Mouse (Mus musculus) neural tube, embryonic 15.5 days (tissue): Measurements from ENCODE around the gene Ston1. TPM values are rescaled to one million over a fixed set of nuclear protein-coding genes. Genes with fewer than 3 reads are reported as not detected.

ENCODE experiments used
- ATAC-seq: fragments of 200-750 bp; cut with Nextera tagmentation; 2 replicates; pipeline ENCODE4 v1.8.0; 2017; ENCODE audit warnings: mild to moderate bottlenecking, moderate TSS enrichment, moderate library complexity; ENCODE audit not compliant: low FRiP score
- H3K27ac ChIP-seq: fragments of 300-500 bp; sonication (generic); replicated peaks from 2 replicates; pipeline ENCODE4 v1.5.1; 2015; ENCODE audit warnings: mild to moderate bottlenecking, inconsistent platforms
- H3K27me3 ChIP-seq: fragments of 300-500 bp; sonication (generic); replicated peaks from 2 replicates; pipeline ENCODE4 v1.6.1; 2015; ENCODE audit warnings: inconsistent platforms
- H3K36me3 ChIP-seq: fragments of 300-500 bp; sonication (generic); 2 replicates; pipeline ENCODE4 v1.6.1; 2015; ENCODE audit warnings: inconsistent platforms
- H3K4me1 ChIP-seq: fragments of 300-500 bp; sonication (generic); 2 replicates; pipeline ENCODE4 v1.6.1; 2015; ENCODE audit warnings: inconsistent platforms
- H3K4me2 ChIP-seq: fragments of 300-500 bp; sonication (generic); 2 replicates; pipeline ENCODE4 v1.6.1; 2015; ENCODE audit warnings: inconsistent platforms, mild to moderate bottlenecking, moderate library complexity
- H3K4me3 ChIP-seq: fragments of 300-500 bp; sonication (generic); replicated peaks from 2 replicates; pipeline ENCODE4 v1.5.1; 2015; ENCODE audit warnings: mild to moderate bottlenecking, inconsistent platforms
- H3K9ac ChIP-seq: fragments of 300-500 bp; sonication (generic); replicated peaks from 2 replicates; pipeline ENCODE4 v1.6.1; 2015; ENCODE audit warnings: mild to moderate bottlenecking, inconsistent platforms
- H3K9me3 ChIP-seq: fragments of 300-500 bp; sonication (generic); replicated peaks from 2 replicates; pipeline ENCODE4 v1.6.1; 2016; ENCODE audit warnings: inconsistent platforms
- WGBS: fragments of 180-500 bp; shearing (Covaris S2); methylation state at CpG from one replicate; pipeline ENCODE4 v1.1.7; 2015; ENCODE audit warnings: mixed read lengths; 5-methylcytosine and 5-hydroxymethylcytosine counted together
- polyA plus RNA-seq: library from polyadenylated mRNA; unstranded; fragments of >200 nt; fragmentation: Nextera tagmentation; extraction: Ambion mirVana; gene quantifications from 2 replicates; pipeline ENCODE4 v1.2.1, GENCODE M21; 2015

Gene Ston1
- 1.0 and 2.6 TPM in 2 replicates for polyA plus RNA-seq

DNA sequence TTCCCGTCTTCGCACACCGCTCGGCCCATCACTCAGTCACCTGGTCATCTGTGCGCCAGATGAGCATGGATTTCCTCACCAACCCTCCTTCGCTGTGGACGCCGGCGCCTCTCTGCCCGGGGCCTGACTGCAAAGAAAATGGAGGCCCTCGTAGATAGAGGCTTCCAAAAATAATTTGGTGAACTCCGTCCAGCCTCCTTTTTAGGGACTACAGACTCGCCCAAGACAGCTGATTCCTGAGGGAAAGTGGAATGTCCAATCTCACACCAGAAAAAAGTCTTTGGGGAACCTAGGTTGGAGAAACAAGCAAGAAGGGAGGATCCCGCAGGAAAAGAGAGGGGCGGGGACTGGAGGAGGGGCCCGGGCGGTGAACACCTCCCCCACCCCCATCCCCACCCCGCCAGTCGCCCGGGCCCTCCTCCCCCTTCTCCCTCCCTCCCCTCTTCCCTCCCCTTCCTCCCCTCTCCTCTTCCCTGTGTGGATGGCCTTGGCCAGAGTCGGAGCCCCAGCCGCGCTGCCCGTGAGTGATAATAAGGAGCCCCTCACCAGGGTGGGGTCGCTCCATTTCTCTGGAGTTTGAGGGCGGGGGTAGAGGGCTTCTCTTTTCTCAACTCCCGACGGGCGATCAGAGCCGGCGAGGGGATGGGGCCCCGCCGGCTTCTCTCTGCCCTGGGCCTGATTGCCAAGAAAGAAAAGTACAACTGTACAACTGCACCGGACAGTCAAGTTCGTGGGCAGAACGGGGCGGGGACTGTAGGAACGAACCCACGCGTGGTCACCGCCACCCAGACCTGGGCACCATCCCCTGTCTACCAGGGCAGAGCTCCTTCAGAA, at the start of gene Ston1:
Gene Ston1, plus strand, starts transcription at position 463 of the 834 bp plus-strand sequence.
- Histone ChIP-seq H3K4me2 (peak within 1 kb of the TSS; percentile 88), H3K9me3 (no peaks in the 10 kb centered on the region), H3K4me3 (peak within 1 kb of the TSS; percentile 49), H3K36me3 (no peaks in the 10 kb centered on the region), H3K27me3 (no peaks in the 10 kb centered on the region), H3K27ac (peak within 1 kb of the TSS; percentile 77), H3K9ac (peak within 1 kb of the TSS; percentile 59), H3K4me1 (peaks cover 28% of the 10 kb centered on the region)
- ATAC-seq, result peak; percentile 86
- under 1% methylated on average over 41 of the region's 41 CpGs for WGBS

DNA sequence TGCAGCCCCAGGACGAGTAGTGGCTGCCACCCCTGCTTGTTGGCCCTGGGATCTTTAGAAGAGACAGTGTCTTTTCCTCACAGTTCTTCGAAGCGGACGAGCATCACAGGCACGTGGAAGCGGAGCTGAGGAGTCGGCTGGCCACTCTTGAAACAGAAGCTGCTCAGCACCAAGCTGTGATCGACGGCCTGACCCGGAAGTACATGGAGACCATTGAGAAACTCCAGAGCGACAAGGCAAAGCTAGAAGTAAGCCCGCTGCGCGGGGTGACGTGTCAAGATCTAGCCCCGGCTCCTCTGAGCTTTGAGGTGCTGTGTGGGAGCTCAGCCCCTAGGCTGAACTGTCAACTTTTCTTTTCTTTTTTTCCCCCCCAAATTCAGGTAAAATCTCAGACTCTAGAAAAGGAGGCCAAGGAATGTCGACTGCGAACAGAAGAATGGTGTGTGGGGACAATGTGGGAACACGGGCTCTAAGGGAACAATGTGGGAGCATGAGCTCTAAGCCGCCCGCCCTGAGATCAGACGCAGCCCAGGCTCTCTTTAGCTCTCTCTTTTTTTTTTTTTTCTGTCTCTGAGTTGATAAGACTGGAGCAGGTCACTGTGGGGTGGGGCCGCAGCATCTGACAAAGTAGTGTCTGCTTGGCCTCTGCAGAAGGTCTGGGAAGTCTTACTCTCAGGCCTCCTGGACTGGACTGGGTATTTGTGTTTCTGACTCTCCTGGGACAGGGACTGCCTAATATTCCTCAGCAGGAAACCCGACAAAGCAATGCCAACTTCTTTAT, 47.9 kb upstream of the Ston1 start:
- Histone ChIP-seq H3K36me3 (peaks cover 37% of the 10 kb centered on the region), H3K4me1 (peaks cover 20% of the 10 kb centered on the region), H3K27me3 (no peaks in the 10 kb centered on the region), H3K9me3 (no peaks in the 10 kb centered on the region), H3K9ac (no peak overlapping the region), H3K27ac (no peak overlapping the region), H3K4me2 (no peak overlapping the region), H3K4me3 (no peak overlapping the region)
- no peak for ATAC-seq
- WGBS, result 90% methylated on average over 24 of the region's 24 CpGs

DNA sequence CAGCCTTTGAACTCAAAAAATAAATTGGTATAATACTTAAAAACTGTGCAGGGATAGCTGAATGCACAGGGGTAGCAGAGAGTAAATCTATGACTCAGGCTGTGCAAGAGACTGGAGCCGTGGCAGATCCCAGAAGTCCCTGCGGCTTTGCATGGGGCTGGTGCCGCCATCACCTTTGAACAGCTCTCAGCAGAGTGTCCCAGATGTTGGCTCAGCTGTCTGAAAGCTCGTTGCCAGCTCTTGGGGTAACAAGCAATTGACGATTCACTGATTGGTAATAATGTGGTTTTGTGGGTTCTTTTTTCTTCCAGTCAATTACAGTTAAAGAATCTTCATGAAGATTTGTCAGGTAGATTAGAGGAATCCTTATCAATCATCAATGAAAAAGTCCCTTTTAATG, 47.1 kb upstream of the Ston1 start:
- no peaks in the 10 kb centered on the region for H3K27me3 ChIP-seq
- no peak overlapping the region for H3K4me2 ChIP-seq
- ATAC-seq, result no peak
- no peaks in the 10 kb centered on the region for H3K9me3 ChIP-seq
- peaks cover 41% of the 10 kb centered on the region for H3K36me3 ChIP-seq
- 57% methylated on average over 5 of the region's 5 CpGs for WGBS
- no peak overlapping the region for H3K4me3 ChIP-seq
- H3K27ac ChIP-seq, result no peak overlapping the region
- H3K4me1 ChIP-seq, result peaks cover 20% of the 10 kb centered on the region
- no peak overlapping the region for H3K9ac ChIP-seq

DNA sequence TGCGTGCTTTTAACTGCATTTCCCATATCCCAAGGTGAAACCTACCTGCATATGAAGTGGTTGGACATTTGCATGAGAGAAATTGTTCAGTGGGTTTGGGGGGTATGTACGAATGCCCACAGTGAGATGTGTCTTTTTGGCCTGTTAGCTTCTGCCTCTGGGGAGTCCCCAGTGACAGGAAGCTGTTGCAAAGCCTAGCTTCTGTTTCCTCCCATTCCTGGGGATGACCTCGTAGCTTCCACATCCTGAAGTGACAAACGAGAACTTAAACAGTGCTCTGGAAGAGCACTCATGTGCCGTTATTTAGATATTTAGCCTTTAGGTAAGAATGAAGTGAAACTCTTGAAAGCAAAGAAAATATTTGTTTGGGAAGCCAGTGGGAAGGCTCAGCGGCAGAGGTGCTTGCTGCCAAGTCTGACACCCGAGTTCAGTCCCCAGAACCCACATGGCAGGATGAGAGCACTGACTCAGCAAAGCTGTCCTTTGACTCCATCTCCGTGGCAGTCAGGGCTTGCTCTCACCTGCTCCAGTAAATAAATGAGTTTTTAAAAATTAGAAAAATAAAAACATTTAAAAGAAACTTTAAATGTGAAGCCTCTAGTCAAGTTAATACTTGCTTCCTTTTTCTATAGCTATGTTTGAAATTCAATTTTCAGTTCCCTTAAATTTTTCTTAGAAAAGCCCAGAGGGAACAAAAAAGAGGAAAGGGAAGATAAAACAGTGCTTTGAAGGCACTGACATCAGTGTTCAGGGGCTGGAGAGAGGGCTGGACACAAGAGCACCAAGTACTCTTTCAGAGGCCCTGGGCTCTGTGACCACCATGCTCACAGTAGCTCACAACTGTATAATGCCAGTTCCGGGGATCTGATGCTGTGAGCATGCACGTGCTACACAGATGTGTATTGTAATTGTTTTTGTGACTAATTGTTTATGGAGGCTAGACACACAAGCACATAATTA, 46.2 kb upstream of the Ston1 start:
- no peaks in the 10 kb centered on the region for H3K9me3 ChIP-seq
- no peak overlapping the region for H3K9ac ChIP-seq
- H3K4me2 ChIP-seq, result no peak overlapping the region
- no peaks in the 10 kb centered on the region for H3K27me3 ChIP-seq
- H3K27ac ChIP-seq, result no peak overlapping the region
- WGBS, result 68% methylated on average over 10 of the region's 10 CpGs
- no peak for ATAC-seq
- H3K4me1 ChIP-seq, result peaks cover 20% of the 10 kb centered on the region
- peaks cover 45% of the 10 kb centered on the region for H3K36me3 ChIP-seq
- no peak overlapping the region for H3K4me3 ChIP-seq

GRCm38 (mm10) chr17:88552556-88552955, 44.9 kb upstream of the Ston1 start:
- H3K9me3 ChIP-seq, result no peaks in the 10 kb centered on the region
- no peak overlapping the region for H3K9ac ChIP-seq
- no peak overlapping the region for H3K4me3 ChIP-seq
- H3K27ac ChIP-seq, result no peak overlapping the region
- H3K4me2 ChIP-seq, result no peak overlapping the region
- peaks cover 48% of the 10 kb centered on the region for H3K36me3 ChIP-seq
- ATAC-seq, result no peak
- WGBS, result 25% methylated on average over 6 of the region's 6 CpGs
- H3K27me3 ChIP-seq, result no peaks in the 10 kb centered on the region
- H3K4me1 ChIP-seq, result peaks cover 20% of the 10 kb centered on the region

DNA sequence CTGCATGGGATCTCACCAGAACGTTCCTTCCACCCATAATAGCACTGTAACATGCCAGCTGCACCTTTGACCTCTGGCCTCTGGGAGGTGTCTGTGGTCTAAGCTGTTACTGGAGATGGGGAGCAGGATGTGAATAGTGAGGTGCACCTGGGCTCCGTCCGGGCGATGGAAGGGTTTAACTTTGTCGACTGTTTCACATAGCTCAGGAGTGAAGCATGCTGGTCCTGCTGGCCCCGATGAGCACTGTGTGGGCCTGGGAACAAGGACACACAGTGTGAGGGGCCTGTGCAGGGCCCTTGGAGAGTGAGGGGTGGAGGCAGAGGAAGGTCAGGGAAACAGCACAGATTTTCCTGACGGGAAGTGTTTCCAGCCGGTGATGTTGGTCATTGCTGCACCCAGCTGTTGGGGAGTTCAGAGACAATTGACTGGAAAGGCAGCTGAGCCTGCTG, 44.5 kb upstream of the Ston1 start:
- peaks cover 20% of the 10 kb centered on the region for H3K4me1 ChIP-seq
- no peak overlapping the region for H3K9ac ChIP-seq
- H3K27ac ChIP-seq, result no peak overlapping the region
- WGBS, result 55% methylated on average over 8 of the region's 8 CpGs
- ATAC-seq, result no peak; the same call in 1 of the 2 replicates
- H3K4me2 ChIP-seq, result no peak overlapping the region
- no peaks in the 10 kb centered on the region for H3K9me3 ChIP-seq
- no peak overlapping the region for H3K4me3 ChIP-seq
- no peaks in the 10 kb centered on the region for H3K27me3 ChIP-seq
- H3K36me3 ChIP-seq, result peaks cover 46% of the 10 kb centered on the region

GRCm38 (mm10) chr17:88553473-88554087, 43.9 kb upstream of the Ston1 start:
- Histone ChIP-seq H3K9ac (no peak overlapping the region), H3K4me1 (peaks cover 20% of the 10 kb centered on the region), H3K4me2 (no peak overlapping the region), H3K27me3 (no peaks in the 10 kb centered on the region), H3K9me3 (no peaks in the 10 kb centered on the region), H3K36me3 (peaks cover 46% of the 10 kb centered on the region), H3K27ac (no peak overlapping the region), H3K4me3 (no peak overlapping the region)
- no peak for ATAC-seq
- 86% methylated on average over 11 of the region's 11 CpGs for WGBS

- Histone ChIP-seq H3K9me3 (no peaks in the 10 kb centered on the region), H3K4me3 (no peak overlapping the region), H3K9ac (no peak overlapping the region), H3K27ac (no peak overlapping the region), H3K36me3 (peaks cover 37% of the 10 kb centered on the region), H3K4me2 (no peak overlapping the region), H3K27me3 (no peaks in the 10 kb centered on the region), H3K4me1 (peaks cover 16% of the 10 kb centered on the region)
- 70% methylated on average over 13 of the region's 13 CpGs for WGBS
- ATAC-seq, result no peak
Measured at GRCm38 (mm10) chr17:88556176-88556575, 41.3 kb upstream of the Ston1 start.

GRCm38 (mm10) chr17:88556688-88557087, 40.8 kb upstream of the Ston1 start:
- peaks cover 14% of the 10 kb centered on the region for H3K4me1 ChIP-seq
- WGBS, result 80% methylated on average over 4 of the region's 4 CpGs
- peaks cover 41% of the 10 kb centered on the region for H3K36me3 ChIP-seq
- no peak for ATAC-seq
- H3K9ac ChIP-seq, result no peak overlapping the region
- H3K4me3 ChIP-seq, result no peak overlapping the region
- no peaks in the 10 kb centered on the region for H3K9me3 ChIP-seq
- no peaks in the 10 kb centered on the region for H3K27me3 ChIP-seq
- H3K4me2 ChIP-seq, result no peak overlapping the region
- no peak overlapping the region for H3K27ac ChIP-seq

DNA sequence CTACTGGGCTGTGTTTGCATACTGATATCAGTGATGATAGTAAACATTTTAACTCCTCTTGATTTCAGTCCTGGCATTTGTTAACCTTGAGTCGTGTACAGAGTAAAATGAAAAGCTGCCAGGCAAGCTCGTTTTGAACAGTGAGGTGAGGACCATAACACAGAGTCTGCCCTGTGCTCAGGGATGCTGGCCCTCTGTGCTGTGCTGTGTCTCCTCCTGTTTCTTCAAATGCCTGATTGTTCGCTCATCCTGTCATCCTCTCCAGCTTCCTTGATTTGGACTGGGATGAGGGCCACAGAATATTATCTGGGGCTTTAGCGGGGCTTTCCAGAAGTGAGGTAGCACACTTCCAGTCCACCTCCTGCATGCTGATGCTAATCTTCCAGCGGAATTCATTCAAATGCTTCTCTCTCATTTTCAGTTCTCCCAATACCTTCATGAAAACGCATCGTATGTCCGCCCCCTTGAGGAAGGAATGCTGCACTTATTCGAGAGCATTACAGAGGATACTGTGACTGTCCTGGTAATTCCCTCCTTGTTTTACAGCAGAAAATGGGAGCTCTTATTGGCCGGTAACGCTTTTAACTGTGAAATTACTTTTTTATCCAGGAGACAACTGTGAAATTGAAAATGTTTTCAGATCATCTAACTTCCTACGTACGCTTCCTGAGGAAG, 39.2 kb upstream of the Ston1 start:
- 35% methylated on average over 13 of the region's 13 CpGs for WGBS
- Histone ChIP-seq H3K9ac (no peak overlapping the region), H3K27me3 (no peaks in the 10 kb centered on the region), H3K9me3 (no peaks in the 10 kb centered on the region), H3K36me3 (peaks cover 51% of the 10 kb centered on the region), H3K4me2 (no peak overlapping the region), H3K4me3 (no peak overlapping the region), H3K27ac (peak overlapping the region; percentile 42; the same call in 1 of the 2 replicates), H3K4me1 (no peaks in the 10 kb centered on the region)
- peak; percentile 76 for ATAC-seq
